Mouse (Mus musculus) brain, embryonic 14.5 days (tissue): ENCODE measurements around the gene Ddx31.

Experiments used
- CTCF ChIP-seq: fragments of 200-500 bp; IDR thresholded peaks from 2 replicates; pipeline ENCODE4 v1.5.1; 2012; ENCODE audit warnings: inconsistent platforms, mild to moderate bottlenecking, moderate library complexity, borderline replicate concordance; ENCODE audit not compliant: insufficient read depth, insufficient read length; ENCODE audit errors: extremely low read depth
- POLR2A ChIP-seq: fragments of 200-500 bp; IDR thresholded peaks from 2 replicates; pipeline ENCODE4 v1.6.1; 2012; ENCODE audit warnings: mild to moderate bottlenecking, inconsistent platforms, borderline replicate concordance; ENCODE audit not compliant: poor library complexity, insufficient read depth, insufficient read length, severe bottlenecking; ENCODE audit errors: extremely low read depth

DNA sequence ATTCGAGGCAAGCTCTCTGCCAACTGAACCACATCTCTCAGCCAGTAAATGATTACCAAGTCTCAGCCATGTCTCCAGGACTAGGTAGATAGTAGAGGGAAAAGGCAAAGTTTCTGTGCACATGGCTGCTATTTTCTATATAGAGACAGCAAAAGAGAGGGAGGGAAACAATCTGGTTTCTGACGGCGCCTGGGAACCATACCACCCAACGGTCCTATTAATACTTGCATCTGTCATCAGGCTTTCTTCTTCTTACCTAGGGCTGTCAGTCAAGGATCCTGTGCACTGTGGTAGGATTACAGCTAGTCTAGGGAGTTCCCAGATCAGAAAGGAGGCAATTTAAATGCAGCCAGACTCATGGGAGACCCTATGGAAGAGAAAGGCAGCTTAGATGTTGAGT, 21.3 kb upstream of the Ddx31 start:
- no peak for TF ChIP-seq POLR2A
- TF ChIP-seq CTCF = no peak
